Comparison of ENCODE assay signal across 20 mouse cellular contexts in genomic region chr4:141466844-141467580, GRCm38 (mm10). TPM values are rescaled to one million over a fixed set of nuclear protein-coding genes. Genes with fewer than 3 reads are reported as not detected.
DNase-seq lines count a peak whose midpoint lies in the region; ATAC-seq and TF ChIP-seq lines count a peak whose summit lies in the region.
"Had no signal": no experiment of that assay in that cellular context is flagged by ENCODE, and none has a peak within 500 bp of the region (broad histone marks: within the 10 kb centered on the region; RNA-seq: fewer than 3 reads in every experiment).

No protein-coding gene starts in this region.

- no peak overlapping the region for H3K4me3 ChIP-seq in heart, embryonic 12.5 days
- H3K4me3 ChIP-seq in thymus, adult 2 months (ENCODE audit: control insufficient read depth, insufficient read depth, low read length): no peak overlapping the region
- H3K4me3 ChIP-seq: embryonic facial prominence, embryonic 10.5 days; heart, embryonic 13.5 days; midbrain, embryonic 10.5 days had no signal

- H3K4me1 ChIP-seq in heart, embryonic 12.5 days (replicated peaks): no peaks in the 10 kb centered on the region
- H3K4me1 ChIP-seq in thymus, adult 2 months (replicated peaks; ENCODE audit: control insufficient read depth, insufficient read depth, low read length): no peaks in the 10 kb centered on the region
- H3K4me1 ChIP-seq: embryonic facial prominence, embryonic 10.5 days; heart, embryonic 13.5 days had no signal

- ATAC-seq in heart, embryonic 12.5 days (ENCODE audit: insufficient number of reproducible peaks, low FRiP score): no peak

- peak; percentile 87 for DNase-seq in heart, adult 11 months
- DNase-seq in layer of hippocampus, postnatal 10 days (ENCODE audit: low spot score in 2 of 2): peak; percentile 26 to 28
- no peak for DNase-seq in layer of hippocampus, postnatal 36 days
- peak; percentile 16 for DNase-seq in thymus, postnatal 4 days
- no peak for DNase-seq in thymus, adult 2 months
- no peak for DNase-seq in ovary, adult 18-20 months (ENCODE audit: low spot score)
- DNase-seq: adrenal gland, adult 8-10 months; cerebellum, adult 9-10 months; gastrocnemius, postnatal 25 days; kidney, adult 18-20 months; lung, postnatal 14 days; thymus, postnatal 36 days had no signal

- H3K27ac ChIP-seq in heart, embryonic 12.5 days (ENCODE audit: poor library complexity, severe bottlenecking): no peak overlapping the region
- H3K27ac ChIP-seq in thymus, adult 2 months (ENCODE audit: control insufficient read depth, insufficient read depth, low read length): no peak overlapping the region
- H3K27ac ChIP-seq: embryonic facial prominence, embryonic 10.5 days; heart, embryonic 13.5 days; midbrain, embryonic 10.5 days had no signal

- 84% methylated on average over 15 of the region's 15 CpGs for WGBS in heart, embryonic 12.5 days
- WGBS in thymus, adult 2 months: 96% methylated on average over 15 of the region's 15 CpGs

- H3K36me3 ChIP-seq in heart, embryonic 12.5 days: peaks cover 97% of the 10 kb centered on the region
- H3K36me3 ChIP-seq in thymus, adult 2 months (ENCODE audit: control insufficient read depth, insufficient read depth, low read length): peaks cover 48% of the 10 kb centered on the region

- no peaks in the 10 kb centered on the region for H3K27me3 ChIP-seq in heart, embryonic 12.5 days (replicated peaks)
- no peaks in the 10 kb centered on the region for H3K27me3 ChIP-seq in thymus, adult 2 months (ENCODE audit: control insufficient read depth, insufficient read depth, low read length)
- H3K27me3 ChIP-seq: heart, embryonic 13.5 days had no signal

- no peak for TF ChIP-seq CTCF in thymus, adult 2 months (IDR thresholded peaks at IDR 0.05; ENCODE audit: borderline replicate concordance, control insufficient read depth, extremely low read depth, insufficient read depth, low read length, poor library complexity)

- H3K9me3 ChIP-seq in heart, embryonic 12.5 days (replicated peaks): 0 out of 2 replicates have a peak, but pooled peaks cover 6% of the 10 kb centered on the region
- H3K9me3 ChIP-seq: embryonic facial prominence, embryonic 10.5 days; heart, embryonic 13.5 days; midbrain, embryonic 10.5 days had no signal

- no peak overlapping the region for H3K4me2 ChIP-seq in heart, embryonic 12.5 days
- H3K4me2 ChIP-seq: heart, embryonic 13.5 days had no signal

- TF ChIP-seq POLR2A in thymus, adult 2 months (IDR thresholded peaks at IDR 0.05; ENCODE audit: control insufficient read depth, extremely low read depth, insufficient read depth, low read length, poor library complexity): no peak

- no peak overlapping the region for H3K9ac ChIP-seq in heart, embryonic 12.5 days
- H3K9ac ChIP-seq: heart, embryonic 13.5 days had no signal

RNA-seq across cellular contexts. Expression of gene Zbtb17, which starts 22.6 kb away (rescaled TPM):
- polyA plus RNA-seq in heart, embryonic 12.5 days (2016; fragmentation: Nextera tagmentation; extraction: Ambion mirVana): 24.9 and 25.3 TPM in 2 replicates
- total RNA-seq in layer of hippocampus, postnatal 10 days (2021): 10 to 100 TPM; 24.2 to 27.4 TPM
- 10 to 100 TPM; 34.1 to 34.9 TPM for total RNA-seq in layer of hippocampus, postnatal 36 days (2021)
- 87.3 and 98.6 TPM in 2 replicates for polyA plus RNA-seq in thymus, adult 2 months (2012; rRNA removed)

RNA-seq across cellular contexts. Expression of gene Srarp, which starts 31.1 kb away (rescaled TPM):
- not detected in 2 replicates for polyA plus RNA-seq in heart, embryonic 12.5 days (2016; fragmentation: Nextera tagmentation; extraction: Ambion mirVana)
- total RNA-seq in layer of hippocampus, postnatal 10 days (2021): 1 to 10 TPM; 2.9 to 3.4 TPM
- total RNA-seq in layer of hippocampus, postnatal 36 days (2021): 1 to 10 TPM; 4.7 to 5.1 TPM
- 0.40 and 0.42 TPM in 2 replicates for polyA plus RNA-seq in thymus, adult 2 months (2012; rRNA removed)
- total RNA-seq: G1E; liver, adult 2 months had no signal
- polyA plus RNA-seq: embryonic facial prominence, embryonic 10.5 days; G1E; heart, embryonic 13.5 days; hindbrain, embryonic 11.5 days; liver, adult 2 months; midbrain, embryonic 10.5 days had no signal

RNA-seq across cellular contexts. Expression of gene Hspb7, which starts 46.4 kb away (rescaled TPM):
- 186 and 208 TPM in 2 replicates for polyA plus RNA-seq in heart, embryonic 12.5 days (2016; fragmentation: Nextera tagmentation; extraction: Ambion mirVana)
- under 1 TPM; 0.11 to 0.16 TPM for total RNA-seq in layer of hippocampus, postnatal 10 days (2021)
- total RNA-seq in layer of hippocampus, postnatal 36 days (2021): not detected
- 3.3 and 36.2 TPM in 2 replicates for polyA plus RNA-seq in thymus, adult 2 months (2012; rRNA removed)
- total RNA-seq: G1E had no signal
- polyA plus RNA-seq: embryonic facial prominence, embryonic 10.5 days; G1E; hindbrain, embryonic 11.5 days; midbrain, embryonic 10.5 days had no signal

RNA-seq across cellular contexts. Expression of gene Clcnkb, which starts 51.2 kb away (rescaled TPM):
- polyA plus RNA-seq in heart, embryonic 12.5 days (2016; fragmentation: Nextera tagmentation; extraction: Ambion mirVana): 0.78 and 1.2 TPM in 2 replicates
- total RNA-seq in layer of hippocampus, postnatal 10 days (2021): not detected
- total RNA-seq in layer of hippocampus, postnatal 36 days (2021): not detected
- 0.24 and 0.27 TPM in 2 replicates for polyA plus RNA-seq in thymus, adult 2 months (2012; rRNA removed)
- total RNA-seq: adrenal gland, adult 8-10 months; gastrocnemius, postnatal 25 days; liver, adult 2 months had no signal
- polyA plus RNA-seq: G1E; hindbrain, embryonic 11.5 days; large intestine, adult 2 months; liver, adult 2 months; midbrain, embryonic 10.5 days had no signal

Comparison
In these comparisons a context has a peak if more than half of its experiments do, and no peak if none do; other contexts are left out.
1. DNase-seq: peak in heart, adult 11 months (single experiment), layer of hippocampus, postnatal 10 days (2 of 2) and thymus, postnatal 4 days (single experiment); none in layer of hippocampus, postnatal 36 days (0 of 2), thymus, adult 2 months (single experiment) and ovary, adult 18-20 months (single experiment).